Mouse (Mus musculus) adrenal gland, adult 2 months (tissue): ENCODE measurements around the gene Zfp217. TPM values are rescaled to one million over a fixed set of nuclear protein-coding genes. Genes with fewer than 3 reads are reported as not detected.
A peak's percentile ranks its signal among the peaks of the same experiment; 100 is the strongest.
"Not testable (repeated sequence)": the region's sequence is repeated elsewhere in the genome, so short reads cannot be mapped to it uniquely, and the experiment has no call there.

Experiments
- DNase-seq: peaks from one replicate; pipeline ENCODE4 v3.0.0; 2021
- long read RNA-seq: library from polyadenylated mRNA; stranded (forward); transcript quantifications from one replicate; pipeline ENCODE4 v2.0.0, GENCODE M21; 2021
- polyA plus RNA-seq: library from polyadenylated mRNA; depleted of rRNA; stranded (reverse); fragments of >200 nt; gene quantifications from 2 replicates; pipeline ENCODE4 v1.2.3, GENCODE M21; 2012; rRNA removed
- total RNA-seq, 2 experiments: library from RNA; stranded (reverse); gene quantifications; 2 replicates each; pipeline ENCODE4 v1.2.3; 2021

Zfp217 gene
- total RNA-seq (10 to 100 TPM; 16.4 to 23.1 TPM), polyA plus RNA-seq (10.1 and 10.8 TPM in 2 replicates)
- long read RNA-seq, partial matches to known transcripts = 5 of 5 reads
- long read RNA-seq, other reads (novel, unspliced or antisense) = 0 of 5 reads

DNA sequence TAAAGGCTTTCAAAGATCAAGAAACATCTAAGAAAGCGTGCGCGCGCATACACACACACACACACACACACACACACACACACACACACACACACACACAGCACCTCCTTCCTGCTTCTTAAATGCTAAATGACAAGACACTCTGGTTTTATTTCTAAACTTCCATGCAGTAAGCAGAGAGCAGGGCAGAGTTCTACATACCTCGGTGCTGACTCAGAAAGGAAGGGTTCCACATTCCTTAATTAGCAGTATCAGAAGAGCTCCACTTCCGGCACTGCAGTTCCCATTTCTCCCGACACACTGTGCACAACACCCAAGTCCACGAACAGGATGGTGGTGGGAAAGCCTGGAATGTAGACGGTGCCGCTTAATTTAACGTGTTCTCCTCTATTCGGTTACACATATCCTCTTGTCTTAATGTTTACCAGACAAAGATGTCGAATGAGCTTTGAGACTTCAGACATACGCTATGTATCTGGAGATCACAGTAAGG is at the start of gene Zfp217:
Zfp217 (minus strand) TSS at position 443 of the 493 bp plus-strand sequence.
- peak; percentile 49 for DNase-seq

DNA sequence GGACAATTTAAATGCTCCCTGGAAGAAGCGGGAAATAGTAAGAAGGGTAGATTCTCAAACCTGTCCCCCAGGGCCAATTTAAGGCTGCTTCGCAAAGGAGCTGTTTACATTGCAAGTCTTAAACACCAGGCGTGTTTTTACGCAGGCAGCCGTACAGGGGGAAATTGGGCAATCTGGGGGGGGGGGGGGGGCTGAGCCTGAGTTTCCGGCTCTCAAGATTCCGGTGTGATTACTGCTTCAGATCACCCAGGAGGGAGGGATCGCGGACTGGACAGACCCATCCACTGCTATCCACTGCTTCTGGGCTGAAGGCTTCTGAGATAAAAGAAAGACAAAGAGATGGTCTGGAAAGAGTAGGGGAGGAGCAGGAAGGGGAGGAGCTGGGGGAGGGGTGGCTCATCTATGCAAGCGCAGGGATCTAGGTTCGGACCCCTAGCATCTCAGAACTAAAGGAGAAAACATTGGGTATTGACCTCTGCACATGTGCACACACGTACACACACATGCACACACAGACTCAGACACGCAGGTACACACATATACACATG is 47.7 kb upstream of the Zfp217 start:
- DNase-seq = no peak

DNA sequence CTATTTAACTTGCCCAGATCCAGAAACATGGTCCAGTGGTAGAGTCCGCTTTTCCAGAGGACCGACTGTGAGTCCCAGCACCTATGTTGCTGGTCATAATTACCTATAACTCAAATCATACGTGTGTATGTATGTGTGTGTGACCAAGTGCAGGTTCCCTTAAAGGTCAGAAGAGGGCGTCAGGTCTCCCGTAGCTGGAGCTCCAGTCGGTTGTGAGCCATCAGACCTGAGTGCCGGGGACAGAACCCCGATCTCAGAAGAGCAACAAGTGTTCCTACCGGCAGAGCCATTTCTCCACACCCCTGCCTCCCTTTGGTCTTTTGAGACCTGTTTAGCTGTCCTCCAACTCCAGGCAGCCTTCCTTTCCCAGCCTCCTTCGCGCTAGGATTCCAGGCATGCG is 46.9 kb upstream of the Zfp217 start:
- no peak for DNase-seq

DNA sequence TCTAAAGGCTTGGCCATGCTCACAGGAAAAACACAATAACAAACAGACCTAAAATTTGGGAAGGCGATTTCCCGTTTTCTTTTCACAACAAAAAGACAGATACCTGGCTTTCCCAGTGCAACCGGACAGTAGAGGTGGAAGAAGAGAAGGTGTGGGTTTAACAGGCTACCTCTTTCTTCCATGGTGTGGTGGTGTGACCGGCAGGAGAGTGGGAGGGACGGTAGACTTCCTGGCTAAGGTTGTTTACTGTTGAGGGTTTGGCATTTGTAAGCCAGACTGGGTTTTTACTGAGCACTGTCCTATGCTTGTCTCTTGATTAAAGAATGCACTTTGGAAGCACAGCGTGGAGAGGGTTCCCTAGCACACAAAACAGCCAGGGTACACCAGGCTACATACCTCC is 45.9 kb upstream of the Zfp217 start:
- DNase-seq = no peak

DNA sequence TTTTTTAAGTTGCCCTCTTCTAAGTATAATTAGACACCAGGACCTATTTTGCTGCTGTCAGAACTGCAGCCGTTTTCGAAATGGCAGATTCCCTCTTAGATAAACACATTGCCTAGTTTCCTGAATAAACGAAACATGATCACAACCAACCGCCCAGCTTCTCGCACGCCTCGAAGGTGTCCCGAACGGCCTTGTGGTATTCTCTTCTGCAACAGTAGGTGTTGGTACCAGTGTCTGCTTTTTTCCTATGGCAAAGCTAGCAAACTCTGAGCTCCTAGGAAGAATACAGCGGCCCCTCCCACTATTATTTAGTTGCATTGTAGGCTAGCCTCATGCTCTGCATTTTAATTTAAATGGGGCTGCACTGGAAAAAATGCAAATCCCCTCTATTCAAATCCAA is 45.3 kb upstream of the Zfp217 start:
- DNase-seq = peak; percentile 37

DNA sequence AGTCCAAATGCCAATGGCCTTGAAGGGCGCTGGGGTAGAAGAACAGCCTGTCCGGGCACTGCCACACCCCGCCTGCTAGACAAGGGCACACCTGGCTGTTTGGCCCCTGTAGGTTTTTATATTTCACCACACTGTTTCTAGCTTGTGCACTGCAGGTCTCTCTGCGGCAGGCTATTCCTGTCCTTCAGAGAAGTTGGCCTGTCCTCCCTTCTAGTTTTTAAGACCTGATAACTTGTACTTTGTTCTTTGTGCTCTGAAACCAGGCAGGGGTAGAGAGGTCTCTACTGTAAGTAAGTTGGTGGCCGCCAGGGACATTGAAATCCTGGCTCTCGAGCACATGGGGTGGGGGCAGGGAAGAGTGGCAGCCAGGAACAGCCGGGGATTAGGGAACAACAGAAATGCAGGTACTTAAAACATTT is 44.8 kb upstream of the Zfp217 start:
- DNase-seq = peak; percentile 55

DNA sequence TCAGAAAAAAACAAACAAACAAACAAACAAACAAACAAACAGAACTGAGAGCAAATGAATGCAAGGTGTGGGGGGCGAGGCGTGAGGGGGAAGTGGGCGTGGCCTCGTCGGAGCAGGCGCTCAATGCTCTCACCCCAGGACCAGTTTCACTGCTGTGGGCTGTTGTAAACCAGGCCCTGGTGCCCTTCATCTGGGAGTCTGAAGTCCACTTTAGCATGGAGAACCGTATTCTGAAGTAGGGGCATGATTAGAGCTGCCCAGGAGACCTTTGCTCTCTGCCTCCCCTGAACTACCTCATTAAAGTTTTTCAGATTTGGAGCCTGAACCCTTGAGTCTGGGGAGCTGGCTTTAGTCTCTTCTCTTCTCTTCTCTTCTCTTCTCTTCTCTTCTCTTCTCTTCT is 40.8 kb upstream of the Zfp217 start:
- no peak for DNase-seq

DNA sequence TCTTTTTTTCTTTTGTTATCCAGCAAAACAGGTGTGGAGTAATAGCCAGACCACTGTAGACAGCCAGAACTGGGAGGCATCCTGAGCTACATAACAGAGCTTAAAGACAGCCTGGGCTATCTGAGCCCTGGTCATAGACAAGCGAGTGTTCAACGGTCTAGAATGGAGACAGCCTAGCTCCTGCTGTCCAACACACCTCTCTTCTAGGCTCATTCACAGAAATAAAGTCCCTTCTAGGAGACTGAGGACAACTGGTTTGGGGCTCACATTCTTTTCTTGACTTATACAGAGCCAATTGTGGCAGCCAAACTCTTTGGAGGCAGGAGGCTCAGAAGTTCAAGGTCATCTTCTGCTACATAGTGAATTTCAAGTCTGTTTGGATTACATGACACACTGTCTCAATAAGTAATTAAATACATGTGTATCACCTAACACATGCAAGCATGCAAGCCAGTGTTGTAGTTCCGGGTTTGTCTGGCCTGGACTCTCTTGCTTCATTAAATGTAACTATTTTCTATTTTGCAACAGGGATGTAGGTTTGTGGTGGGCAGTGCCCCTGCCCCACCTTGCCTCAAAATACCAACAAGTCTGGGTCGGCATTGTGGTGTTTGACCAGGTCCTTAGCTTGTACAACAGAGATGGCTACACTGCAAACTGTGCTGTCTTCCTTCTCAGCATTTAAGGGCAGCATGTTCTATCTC is 37.4 kb upstream of the Zfp217 start:
- DNase-seq = peak; percentile 13

DNA sequence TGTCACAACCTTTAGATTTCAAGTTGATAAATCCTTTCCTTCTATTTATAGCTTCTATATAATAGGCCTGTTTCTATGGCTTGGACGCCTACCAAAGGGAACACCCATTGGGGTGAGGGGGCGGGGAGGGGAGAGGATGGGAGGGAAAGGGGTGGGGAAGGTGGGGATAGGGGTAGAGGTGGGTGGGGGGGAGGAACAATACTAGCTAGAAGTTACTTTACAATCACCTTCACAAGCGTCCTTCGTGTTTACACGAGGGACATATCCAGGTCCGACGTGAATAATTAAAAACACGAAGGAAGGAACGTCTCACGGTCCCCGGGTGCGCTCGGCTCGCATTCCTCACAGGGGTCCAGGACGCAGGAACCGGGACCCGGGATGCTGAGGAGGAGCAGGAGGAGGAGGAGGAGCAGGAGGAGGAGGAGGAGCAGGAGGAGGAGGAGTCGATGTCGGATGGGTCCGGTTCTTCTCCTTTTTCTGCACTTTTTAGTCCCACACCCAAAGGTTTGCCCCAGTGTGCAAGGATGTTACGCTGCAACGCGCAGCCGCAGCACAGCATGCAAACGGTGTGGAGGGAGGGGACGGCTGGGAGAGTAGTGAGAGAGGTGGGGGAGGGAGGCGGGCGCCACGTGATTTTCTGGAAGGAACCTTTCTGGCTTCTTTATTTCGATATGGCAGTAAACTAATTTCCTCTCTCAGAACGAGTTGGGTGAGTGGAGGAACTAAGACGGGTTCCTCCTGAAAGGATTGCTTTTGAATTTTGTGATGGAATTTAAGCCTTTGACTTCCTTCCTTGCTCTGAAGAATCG is 36.5 kb upstream of the Zfp217 start:
- DNase-seq = peak; percentile 86

DNA sequence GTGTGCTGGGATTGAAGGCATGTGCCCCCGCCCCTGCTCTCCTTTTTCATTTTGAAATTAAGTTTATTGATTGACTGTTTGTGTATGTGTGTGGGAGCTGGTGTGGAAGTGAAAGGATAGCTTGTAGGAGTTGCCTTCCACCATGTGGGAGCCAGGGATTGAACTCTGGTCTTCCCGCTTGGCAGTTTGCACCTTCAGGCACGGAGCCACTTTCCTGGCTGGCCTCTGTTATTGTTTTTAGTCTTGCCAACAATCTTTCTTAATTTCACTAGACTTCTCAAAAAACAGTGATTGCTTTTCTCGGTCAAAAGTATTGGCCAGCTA is 35.9 kb upstream of the Zfp217 start:
- DNase-seq = peak; percentile 40

DNA sequence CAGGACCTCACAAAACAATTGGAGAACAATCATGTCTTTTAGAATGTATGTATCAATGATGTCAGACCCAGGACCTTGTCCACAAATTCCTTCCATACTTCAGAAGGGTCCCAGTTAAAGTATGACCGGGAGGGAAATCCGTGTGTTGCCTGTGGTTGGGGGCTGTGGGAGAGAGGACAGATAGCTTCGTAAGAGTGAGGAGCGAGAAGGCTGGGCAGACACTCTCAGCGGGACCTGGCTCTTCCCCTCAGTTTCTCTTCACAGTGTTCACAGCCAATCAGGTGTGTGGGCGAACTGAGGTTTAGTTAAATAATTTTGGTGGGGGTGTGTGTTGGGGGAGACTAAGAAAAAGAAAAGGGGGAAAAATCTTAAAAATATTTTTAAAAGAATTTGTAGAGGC is 34.0 kb upstream of the Zfp217 start:
- no peak for DNase-seq

DNA sequence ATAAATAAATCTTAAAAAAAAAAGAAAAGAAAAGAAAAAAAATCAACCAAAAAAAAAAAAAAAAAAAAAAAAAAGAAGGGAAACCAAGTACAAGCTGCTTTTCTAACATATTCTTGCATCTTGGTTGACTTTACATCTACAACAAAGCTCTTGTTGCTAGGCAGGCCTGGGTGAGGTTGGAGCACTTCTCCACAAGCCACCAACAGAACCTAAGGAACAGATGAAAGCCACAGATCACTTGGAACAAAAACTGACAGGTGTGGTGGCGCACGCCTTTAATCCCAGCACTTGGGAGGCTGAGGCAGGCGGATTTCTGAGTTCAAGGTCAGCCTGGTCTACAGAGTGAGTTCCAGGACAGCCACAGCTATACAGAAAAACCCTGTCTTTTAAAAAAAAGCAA is 32.9 kb upstream of the Zfp217 start:
- not testable (repeated sequence) for DNase-seq

DNA sequence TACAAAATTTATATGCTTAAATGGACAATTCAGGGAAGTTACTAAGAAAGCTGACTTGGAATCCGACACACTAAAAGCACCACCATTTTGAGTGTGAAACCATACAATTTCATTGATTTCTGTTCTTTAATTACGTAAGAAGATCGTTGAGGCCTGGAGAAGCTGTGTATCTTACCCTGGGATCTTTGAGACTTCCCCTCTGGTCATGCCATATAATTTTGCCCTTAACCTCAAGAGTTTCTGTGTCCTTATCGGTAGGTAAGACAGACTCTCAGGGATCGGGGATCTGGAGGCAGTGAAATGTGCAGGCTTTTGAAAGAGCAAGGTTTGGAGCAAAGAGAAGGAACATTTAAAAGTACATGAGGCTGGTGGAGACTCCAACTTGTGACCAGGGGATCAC is 31.4 kb upstream of the Zfp217 start:
- no peak for DNase-seq

DNA sequence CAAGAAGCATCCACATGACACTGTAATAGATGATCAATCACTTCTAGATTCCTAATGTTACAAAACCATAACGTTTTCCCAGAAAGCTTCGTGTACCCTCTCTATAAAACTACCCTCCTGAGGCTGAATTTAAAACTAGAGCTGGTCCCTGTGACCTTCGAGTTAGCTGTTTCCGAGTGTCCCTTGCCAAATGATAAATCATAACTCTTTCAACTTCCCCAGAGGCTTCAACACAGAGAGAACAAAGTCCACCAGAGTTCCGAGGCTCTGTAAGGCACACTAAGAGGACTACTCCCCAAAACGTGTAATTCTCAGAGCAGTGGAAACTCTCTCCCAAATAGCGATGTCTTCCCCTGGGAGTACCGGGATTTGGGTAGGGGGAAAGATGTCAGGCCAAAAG is 29.4 kb upstream of the Zfp217 start:
- peak; percentile 41 for DNase-seq

DNA sequence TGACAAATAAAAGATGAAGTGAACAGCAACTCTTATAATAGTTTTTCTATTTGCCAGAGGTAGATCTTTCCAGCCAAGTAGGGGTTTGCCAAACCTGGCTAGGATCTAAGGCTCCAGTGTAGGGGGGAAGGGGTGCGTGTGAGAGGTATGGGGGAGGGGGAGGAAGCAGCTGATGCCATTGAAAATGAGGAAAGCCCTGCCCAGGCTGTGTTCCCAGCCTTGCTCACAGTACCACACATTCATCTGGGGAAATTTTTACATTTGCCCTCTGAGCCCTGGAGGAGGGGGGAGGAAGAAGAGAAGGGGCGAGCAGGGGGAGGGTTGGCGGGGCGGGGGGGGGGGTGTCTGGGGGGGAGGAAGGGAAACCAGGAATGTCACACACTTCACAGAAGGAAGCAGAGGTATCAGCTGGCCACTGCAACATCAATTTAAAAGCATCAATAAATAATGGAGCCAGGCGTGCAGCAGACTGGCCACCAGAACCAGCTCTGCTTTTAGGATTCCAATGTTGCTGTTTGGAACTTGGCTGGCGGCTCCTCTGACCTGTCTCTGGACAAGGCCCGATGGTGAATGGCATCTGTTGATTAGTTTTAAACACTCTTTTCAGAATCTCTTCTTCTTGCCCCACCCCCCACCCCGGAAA is 28.5 kb upstream of the Zfp217 start:
- no peak for DNase-seq

DNA sequence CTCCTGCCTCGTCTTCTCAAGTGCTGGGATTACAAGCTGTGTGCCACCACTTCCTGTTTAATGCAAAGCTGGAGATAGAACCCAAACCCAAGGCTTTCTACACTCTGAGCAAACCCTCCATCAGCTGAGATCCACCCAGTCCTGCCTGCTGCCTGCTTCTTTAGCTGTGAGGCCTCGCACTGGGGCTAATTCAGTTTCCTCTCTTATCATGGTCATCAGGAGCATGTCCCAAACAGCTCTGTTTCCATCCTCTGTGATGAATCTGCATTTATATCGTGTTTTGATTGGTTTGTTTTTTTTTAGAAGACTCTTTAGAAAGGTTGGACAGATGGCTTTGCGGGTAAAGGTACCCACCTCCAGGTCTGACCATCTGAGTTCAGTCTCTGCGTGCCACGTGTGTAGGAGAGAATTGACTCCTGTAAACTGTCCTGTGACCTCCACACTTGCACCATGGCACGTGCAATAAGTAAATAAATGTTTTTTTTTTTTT is 27.8 kb upstream of the Zfp217 start:
- DNase-seq = no peak

DNA sequence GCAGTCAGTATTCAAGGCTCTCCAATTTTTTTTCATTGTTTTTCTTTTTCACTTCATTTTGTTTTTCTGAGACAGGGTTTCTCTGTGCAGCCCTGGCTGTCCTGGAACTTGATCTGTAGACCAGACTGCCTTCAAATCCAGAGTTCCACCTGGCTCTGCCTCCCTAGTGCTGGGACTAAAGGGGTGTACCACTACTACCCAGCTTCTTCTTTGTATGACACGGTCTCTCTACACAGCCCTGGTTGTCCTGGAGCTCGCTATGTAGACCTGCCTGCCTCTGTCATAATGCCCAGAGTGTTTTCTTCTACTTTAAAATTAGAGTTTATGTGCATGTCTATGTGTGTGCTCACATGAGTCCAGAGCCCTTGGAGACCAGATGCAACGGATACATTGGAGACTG is 27.3 kb upstream of the Zfp217 start:
- no peak for DNase-seq

DNA sequence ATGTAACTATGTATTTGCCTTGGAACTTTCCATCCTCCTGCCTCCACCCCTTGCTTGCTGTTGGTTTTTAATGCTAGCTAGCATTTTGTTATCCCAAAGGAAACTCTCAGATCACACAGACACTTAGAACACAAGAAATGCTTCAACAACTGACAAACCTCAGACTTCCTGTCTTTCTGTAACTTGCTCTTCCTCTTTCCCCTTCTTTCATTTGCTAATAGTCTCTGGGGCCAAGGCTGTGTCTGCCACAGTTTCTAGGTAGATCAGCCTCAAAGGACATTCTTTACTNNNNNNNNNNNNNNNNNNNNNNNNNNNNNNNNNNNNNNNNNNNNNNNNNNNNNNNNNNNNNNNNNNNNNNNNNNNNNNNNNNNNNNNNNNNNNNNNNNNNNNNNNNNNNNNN is 21.2 kb upstream of the Zfp217 start:
- DNase-seq = no peak

DNA sequence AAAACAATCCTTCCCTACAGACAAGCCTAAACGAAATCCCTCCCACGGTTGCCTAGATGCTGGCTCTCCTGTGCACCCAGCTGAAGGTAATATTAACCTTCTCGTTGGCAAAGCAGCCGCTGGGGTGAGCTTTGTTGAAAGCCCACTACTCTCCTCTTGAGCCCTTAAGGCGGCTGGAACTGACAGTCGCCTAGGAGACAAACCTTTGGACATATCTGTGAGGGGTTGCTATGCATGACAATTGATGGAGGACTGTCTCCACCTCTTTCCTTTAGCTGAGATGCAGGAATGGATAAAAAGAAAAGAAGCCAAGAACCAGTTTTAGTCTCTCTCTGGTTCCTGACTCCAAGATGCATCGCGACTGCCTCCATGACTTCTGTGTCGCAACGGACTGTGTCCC is 17.7 kb upstream of the Zfp217 start:
- no peak for DNase-seq

DNA sequence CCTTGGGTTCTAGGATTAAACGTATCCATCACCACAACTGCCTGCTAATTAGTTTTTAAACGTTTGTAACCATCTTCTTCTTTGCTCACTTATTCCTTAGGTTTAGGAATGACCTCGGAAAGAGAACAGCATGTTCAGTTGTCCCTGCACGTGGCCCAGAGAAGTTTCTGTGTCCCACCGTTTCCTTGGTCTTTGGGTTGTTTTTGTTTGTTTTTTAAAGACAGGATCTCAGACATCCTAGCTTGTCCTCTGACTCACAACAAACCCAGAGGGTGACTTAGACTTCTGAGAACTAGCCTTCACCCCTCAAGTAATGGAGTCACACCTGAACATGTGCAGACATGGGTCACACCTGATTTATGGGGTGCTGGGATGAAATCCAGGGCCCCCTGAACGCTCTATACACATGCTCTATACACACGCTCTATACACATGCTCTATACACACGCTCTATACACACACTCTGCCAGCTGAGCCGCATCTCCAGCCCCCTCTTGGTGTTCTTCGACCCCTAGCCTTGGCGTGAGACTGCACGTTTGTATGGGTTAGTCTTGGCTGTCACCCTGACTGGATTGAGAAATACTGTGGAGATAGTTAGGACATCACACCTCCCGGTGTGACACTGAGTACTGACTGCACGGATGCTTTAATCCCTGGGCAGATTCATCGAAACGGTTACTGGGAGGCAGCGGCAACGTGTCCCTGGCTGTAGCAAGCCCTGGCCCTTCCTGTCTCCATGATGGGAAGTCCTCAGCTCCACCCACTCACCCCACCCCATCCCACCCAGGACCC is 16.0 kb upstream of the Zfp217 start:
- DNase-seq = no peak

DNA sequence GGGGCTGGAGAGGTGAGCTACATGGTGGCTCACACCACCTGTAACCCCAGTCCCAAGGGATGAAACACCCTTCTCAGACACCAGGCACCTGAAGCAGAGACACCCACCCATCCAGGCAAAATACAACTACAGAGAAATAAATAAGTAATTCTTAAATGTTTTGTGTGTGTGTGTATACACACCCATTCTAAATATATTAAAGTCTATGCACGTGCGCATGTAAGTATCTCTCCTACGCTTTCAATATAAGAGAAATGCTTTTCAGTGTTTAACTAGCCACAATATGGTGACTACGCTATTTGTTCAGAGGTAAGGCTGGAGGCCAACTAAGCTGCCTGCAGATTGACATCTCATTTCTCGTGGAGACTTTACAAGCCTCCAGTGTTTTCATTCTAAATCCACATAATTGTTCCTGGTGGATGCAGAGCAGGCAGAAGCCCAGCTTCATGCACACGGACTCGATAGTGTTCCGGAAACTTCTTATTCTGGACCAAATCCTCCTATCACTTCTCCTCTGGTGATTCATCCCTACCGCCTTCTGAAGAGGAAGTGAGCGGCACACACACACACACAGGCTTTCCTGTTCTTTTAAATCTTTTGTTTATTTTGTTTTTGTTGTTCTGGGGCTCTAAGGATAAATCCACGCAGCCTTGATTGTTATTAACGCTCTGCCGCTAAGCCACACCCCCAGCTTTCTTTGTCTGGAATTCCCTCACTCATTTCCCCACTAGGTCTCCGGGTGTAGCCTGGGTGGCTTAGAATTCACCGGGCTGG is 12.1 kb upstream of the Zfp217 start:
- DNase-seq = no peak
